Mouse (Mus musculus): ENCODE measurements around the gene Kcnn1.

The Kcnn1 gene

GRCm38 (mm10) chr8:70893656-70894384 is 30.8 kb upstream of the Kcnn1 start:
- peak; percentile 87 for DNase-seq (ENCODE audit: low read depth)

GRCm38 (mm10) chr8:70892896-70893655 is 30.0 kb upstream of the Kcnn1 start:
- no peak for DNase-seq (ENCODE audit: low read depth)

- peak; percentile 45 for DNase-seq (ENCODE audit: low read depth)
These were observed 29.2 kb upstream of the Kcnn1 start, which contains the start of gene Slc5a5 for GRCm38 (mm10) chr8:70892022-70892895. TSS of gene Slc5a5 (minus strand) at chr8:70892757.

GRCm38 (mm10) chr8:70891356-70891755 is 28.3 kb upstream of the Kcnn1 start:
- DNase-seq (ENCODE audit: low read depth): peak; percentile 57

GRCm38 (mm10) chr8:70890656-70891055 is 27.6 kb upstream of the Kcnn1 start:
- peak; percentile 13 for DNase-seq (ENCODE audit: low read depth)

GRCm38 (mm10) chr8:70887669-70888068 is 24.6 kb upstream of the Kcnn1 start:
- DNase-seq (ENCODE audit: low read depth): peak; percentile 52

- peak; percentile 44 for DNase-seq (ENCODE audit: low read depth)
These were observed 22.6 kb upstream of the Kcnn1 start for GRCm38 (mm10) chr8:70885612-70886011.

- DNase-seq (ENCODE audit: low read depth): no peak
These were observed 21.6 kb upstream of the Kcnn1 start for GRCm38 (mm10) chr8:70884683-70885082.

- DNase-seq (ENCODE audit: low read depth): no peak
These were observed 21.1 kb upstream of the Kcnn1 start for GRCm38 (mm10) chr8:70884186-70884585.

GRCm38 (mm10) chr8:70880546-70880945 is 17.5 kb upstream of the Kcnn1 start:
- no peak for DNase-seq (ENCODE audit: low read depth)

- no peak for DNase-seq (ENCODE audit: low read depth)
These were observed 17.1 kb upstream of the Kcnn1 start for GRCm38 (mm10) chr8:70880126-70880525.

GRCm38 (mm10) chr8:70879500-70879899 is 16.4 kb upstream of the Kcnn1 start:
- DNase-seq (ENCODE audit: low read depth): no peak

GRCm38 (mm10) chr8:70878178-70878577 is 15.1 kb upstream of the Kcnn1 start:
- no peak for DNase-seq (ENCODE audit: low read depth)

GRCm38 (mm10) chr8:70876382-70876781 is 13.3 kb upstream of the Kcnn1 start:
- no peak for DNase-seq (ENCODE audit: low read depth)

- DNase-seq (ENCODE audit: low read depth): no peak
These were observed 11.4 kb upstream of the Kcnn1 start for GRCm38 (mm10) chr8:70874441-70874840.

GRCm38 (mm10) chr8:70873364-70873985 is 10.4 kb upstream of the Kcnn1 start, which contains the start of gene Ccdc124:
TSS of gene Ccdc124 (minus strand) at chr8:70873935.
- DNase-seq (ENCODE audit: low read depth): peak; percentile 97

- peak; percentile 47 for DNase-seq (ENCODE audit: low read depth)
These were observed 9.7 kb upstream of the Kcnn1 start for GRCm38 (mm10) chr8:70872643-70873363.

GRCm38 (mm10) chr8:70871195-70871807 is 8.2 kb upstream of the Kcnn1 start:
- DNase-seq (ENCODE audit: low read depth): no peak

- DNase-seq (ENCODE audit: low read depth): peak; percentile 86
These were observed 6.6 kb upstream of the Kcnn1 start for GRCm38 (mm10) chr8:70869601-70870041.

- no peak for DNase-seq (ENCODE audit: low read depth)
These were observed 6.1 kb upstream of the Kcnn1 start for GRCm38 (mm10) chr8:70869199-70869571.

All from naive thymus-derived CD4-positive, alpha-beta T cell, adult 2 months (primary cell).